Mouse (Mus musculus) left cerebral cortex, adult 2 months (tissue): ENCODE results near the gene Aatf. TPM values are rescaled to one million over a fixed set of nuclear protein-coding genes. Genes with fewer than 3 reads are reported as not detected.
A peak's percentile ranks its signal among the peaks of the same experiment; 100 is the strongest.

Source experiments
- DNase-seq, 2 experiments: peaks; one replicate each; pipeline ENCODE4 v3.0.0; 2021 to 2022; ENCODE audit warnings: low spot score in 2 of 2, mixed read lengths in 1 of 2; ENCODE audit errors: extremely low spot score in 1 of 2
- H3K27ac ChIP-seq: fragments of 200-600 bp; 2 replicates; pipeline ENCODE4 v1.8.1; 2022
- H3K4me3 ChIP-seq: fragments of 200-600 bp; 2 replicates; pipeline ENCODE4 v1.8.1; 2022
- CTCF ChIP-seq: fragments of 200-600 bp; IDR thresholded peaks from 2 replicates; pipeline ENCODE4 v1.8.1; 2022; ENCODE audit warnings: antibody characterized with exemption, mild to moderate bottlenecking, moderate library complexity
- intact Hi-C: fragments of 180-260 bp; cut with DNase I; formaldehyde crosslinking; loops from one replicate; pipeline ENCODE4 v1.15.1; 2025
- total RNA-seq, 2 experiments: library from RNA; stranded (reverse); gene quantifications; 2 replicates each; pipeline ENCODE4 v1.2.3; 2021

The Aatf gene
- total RNA-seq, 2 experiments from 2014 or later = 21.4 to 23.2 TPM

DNA sequence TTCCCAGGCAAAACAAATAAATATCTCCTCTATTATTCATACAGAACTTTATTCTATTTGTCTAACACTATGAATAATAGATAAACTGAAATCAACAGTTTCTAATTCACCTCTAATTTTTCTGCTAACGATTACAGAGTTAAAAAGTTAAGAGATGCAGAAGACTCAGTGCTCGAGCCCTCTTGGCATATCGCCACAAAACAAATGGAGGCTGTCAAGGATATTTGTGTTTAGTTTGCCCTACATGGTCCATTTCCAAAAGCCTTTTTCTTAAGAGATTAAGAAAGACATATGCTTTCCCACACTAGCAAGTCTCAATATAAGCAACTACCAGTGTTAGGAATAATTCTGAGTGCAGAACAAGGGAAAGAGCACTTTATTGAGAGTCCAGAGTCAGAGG is 32.9 kb downstream of the Aatf start:
- DNase-seq = no peak
- intact Hi-C loops = no loop called here
- no peak overlapping the region for H3K4me3 ChIP-seq

GRCm38 (mm10) chr11:84476641-84477040 is 36.7 kb downstream of the Aatf start:
- intact Hi-C loops = no loop called here
- Histone ChIP-seq H3K27ac (no peak overlapping the region), H3K4me3 (no peak overlapping the region)
- no peak for DNase-seq
- TF ChIP-seq CTCF = no peak

More for the DNA sequence above, 32.9 kb downstream of the Aatf start:
- TF ChIP-seq CTCF = no peak
- no peak overlapping the region for H3K27ac ChIP-seq

GRCm38 (mm10) chr11:84475991-84476390 is 37.3 kb downstream of the Aatf start:
- Histone ChIP-seq H3K27ac (no peak overlapping the region), H3K4me3 (no peak overlapping the region)
- no peak for TF ChIP-seq CTCF
- no peak for DNase-seq
- intact Hi-C loops = no loop called here

GRCm38 (mm10) chr11:84473093-84473667 is 40.1 kb downstream of the Aatf start:
- intact Hi-C loops = no loop called here
- no peak overlapping the region for H3K4me3 ChIP-seq
- DNase-seq = no peak
- no peak overlapping the region for H3K27ac ChIP-seq
- no peak for TF ChIP-seq CTCF

GRCm38 (mm10) chr11:84464571-84464970 is 48.8 kb downstream of the Aatf start:
- no peak for DNase-seq
- no peak for TF ChIP-seq CTCF
- Histone ChIP-seq H3K4me3 (no peak overlapping the region), H3K27ac (no peak overlapping the region)
- intact Hi-C loops = no loop called here

- no peak for DNase-seq
- no peak for TF ChIP-seq CTCF
- Histone ChIP-seq H3K27ac (no peak overlapping the region), H3K4me3 (no peak overlapping the region)
- intact Hi-C loops = no loop called here
These were observed 59.4 kb downstream of the Aatf start for GRCm38 (mm10) chr11:84453901-84454300.

DNA sequence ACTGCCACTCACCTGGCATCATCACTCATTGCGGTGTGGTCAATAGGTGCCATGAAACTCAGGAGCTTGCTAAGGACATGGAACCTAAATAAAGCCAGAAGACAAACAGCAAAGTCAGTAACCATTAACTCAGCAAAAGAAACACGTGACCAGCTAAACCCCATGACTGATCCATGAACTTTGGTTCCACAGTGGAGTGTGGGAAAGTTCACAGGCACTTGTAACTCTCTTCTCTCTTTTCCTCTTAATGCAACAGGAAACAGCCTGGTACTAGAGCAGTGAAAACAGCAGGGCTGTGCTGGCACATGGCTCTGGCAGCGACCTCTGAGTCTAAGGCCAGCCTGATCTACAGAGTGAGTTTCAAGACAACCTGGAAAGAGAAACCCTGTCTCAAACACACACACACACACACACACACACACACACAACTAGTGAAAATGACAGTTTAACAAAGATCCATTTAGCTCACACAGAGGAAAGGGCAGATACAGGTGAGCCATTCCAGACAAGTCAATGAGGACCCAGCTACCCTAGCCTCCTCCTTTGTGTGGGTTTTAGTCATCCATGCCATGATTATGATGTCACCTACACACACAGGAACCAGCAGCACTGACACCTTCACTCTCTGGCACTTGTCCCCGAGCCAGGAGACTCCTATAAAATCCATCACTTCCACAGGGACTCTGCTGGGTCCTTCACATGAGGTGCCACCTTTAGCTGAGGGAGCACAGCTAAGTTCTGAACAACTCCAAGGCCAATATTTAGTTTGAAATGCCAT is 70.6 kb downstream of the Aatf start:
- no peak for TF ChIP-seq CTCF
- H3K4me3 ChIP-seq = no peak overlapping the region
- intact Hi-C loops = no loop called here
- no peak for DNase-seq
- no peak overlapping the region for H3K27ac ChIP-seq

- Histone ChIP-seq H3K27ac (no peak overlapping the region), H3K4me3 (no peak overlapping the region)
- no peak for DNase-seq
- no peak for TF ChIP-seq CTCF
- intact Hi-C loops = no loop called here
These were observed 72.9 kb downstream of the Aatf start for GRCm38 (mm10) chr11:84440402-84440801.

DNA sequence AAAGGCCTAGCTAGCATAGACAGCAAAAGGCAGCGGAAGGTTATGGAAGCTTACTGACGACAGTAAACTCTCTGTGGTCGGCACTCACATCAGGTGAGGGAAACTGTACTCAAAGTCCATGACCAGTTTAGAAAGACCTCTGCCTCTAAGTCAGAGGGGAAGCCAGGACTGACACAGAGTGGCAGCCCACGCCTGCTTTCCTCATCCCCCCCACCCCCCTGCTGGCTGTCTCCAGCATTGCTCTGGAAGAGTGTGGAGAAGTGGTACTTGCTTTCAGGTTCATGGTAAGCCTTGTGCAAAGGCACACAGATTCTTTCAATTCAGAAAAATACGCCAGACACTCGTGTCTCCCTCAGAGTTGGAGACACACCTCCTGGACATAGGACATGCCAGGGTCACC is 78.4 kb downstream of the Aatf start:
- TF ChIP-seq CTCF = peak; percentile 8
- Histone ChIP-seq H3K4me3 (no peak overlapping the region), H3K27ac (no peak overlapping the region)
- intact Hi-C loops = no loop called here
- no peak for DNase-seq

DNA sequence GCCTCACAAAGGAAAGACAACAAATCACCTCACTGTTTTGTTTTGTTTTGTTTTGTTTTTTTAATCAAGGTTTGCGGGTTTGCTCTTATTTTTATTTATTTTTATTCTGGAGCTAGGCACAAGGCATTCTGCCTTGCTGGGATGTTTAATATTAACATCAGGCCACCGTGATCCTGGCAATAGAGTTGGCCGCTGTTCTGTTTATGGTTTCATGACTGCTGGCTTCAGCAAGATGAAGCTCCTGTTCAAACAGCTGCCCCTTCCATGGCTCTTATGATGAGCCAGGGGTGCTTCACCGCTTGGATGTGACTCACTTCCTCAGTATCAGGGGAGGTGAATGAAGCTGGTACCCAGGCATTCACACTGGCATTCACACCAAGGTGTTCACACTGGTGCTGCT is 83.0 kb downstream of the Aatf start:
- Histone ChIP-seq H3K4me3 (no peak overlapping the region), H3K27ac (no peak overlapping the region)
- intact Hi-C loops = no loop called here
- no peak for DNase-seq
- no peak for TF ChIP-seq CTCF

GRCm38 (mm10) chr11:84429581-84429980 is 83.7 kb downstream of the Aatf start:
- peak; percentile 88 for TF ChIP-seq CTCF

DNA sequence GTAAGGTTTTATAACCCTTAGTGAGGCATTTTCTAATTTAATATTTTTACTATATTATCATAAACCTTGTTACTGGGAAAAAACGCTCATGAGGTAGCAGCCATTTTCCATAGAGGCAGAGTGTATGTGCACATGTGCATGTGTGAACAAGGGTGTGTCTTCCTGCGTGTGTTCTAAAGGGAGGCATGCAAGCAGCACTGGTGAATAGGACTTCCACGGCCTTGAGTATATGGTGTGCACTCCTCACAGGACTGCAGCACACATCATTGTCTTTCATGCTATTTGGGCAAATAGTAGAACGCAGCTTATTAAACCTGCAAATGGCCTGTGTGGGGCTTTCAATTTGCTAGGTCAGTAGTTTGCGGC is 86.7 kb downstream of the Aatf start:
- H3K27ac ChIP-seq = no peak overlapping the region
- H3K4me3 ChIP-seq = no peak overlapping the region
- no peak for TF ChIP-seq CTCF
- intact Hi-C loops = no loop called here
- DNase-seq = no peak

More at GRCm38 (mm10) chr11:84429581-84429980, 83.7 kb downstream of the Aatf start:
- DNase-seq = no peak
- Histone ChIP-seq H3K4me3 (no peak overlapping the region), H3K27ac (no peak overlapping the region)
- intact Hi-C loops = loop anchor here (1.0 to 2.0 kb wide), 2 partner anchors 365 to 389 kb away; partner anchors contain the start of gene Mrm1
